Mouse (Mus musculus): Measurements from ENCODE around the gene Cd22.
A peak's percentile ranks its signal among the peaks of the same experiment; 100 is the strongest.
"Not testable (repeated sequence)": the region's sequence is repeated elsewhere in the genome, so short reads cannot be mapped to it uniquely, and the experiment has no call there.

Cd22 gene

GRCm38 (mm10) chr7:30861464-30861863 is 18.7 kb downstream of the Cd22 start, which contains the start of gene Ffar1:
Gene Ffar1, minus strand, starts transcription at chr7:30861564.
- no peak for DNase-seq (ENCODE audit: low spot score)

GRCm38 (mm10) chr7:30859635-30860402 is 20.3 kb downstream of the Cd22 start:
- peak; percentile 86 for DNase-seq (ENCODE audit: low spot score)

- peak; percentile 84 for DNase-seq (ENCODE audit: low spot score)
Measured at GRCm38 (mm10) chr7:30859290-30859634, 20.9 kb downstream of the Cd22 start.

- no peak for DNase-seq (ENCODE audit: low spot score)
Measured at GRCm38 (mm10) chr7:30857746-30858145, 22.4 kb downstream of the Cd22 start.

GRCm38 (mm10) chr7:30856078-30856477 is 24.1 kb downstream of the Cd22 start, which contains the start of gene Ffar3:
Gene Ffar3, minus strand, starts transcription at chr7:30856178.
- no peak for DNase-seq (ENCODE audit: low spot score)

- no peak for DNase-seq (ENCODE audit: low spot score)
Measured at GRCm38 (mm10) chr7:30851421-30851820, 28.7 kb downstream of the Cd22 start.

- DNase-seq (ENCODE audit: low spot score) = no peak
Measured at GRCm38 (mm10) chr7:30847934-30848333, 32.2 kb downstream of the Cd22 start.

- DNase-seq (ENCODE audit: low spot score) = no peak
Measured at GRCm38 (mm10) chr7:30847386-30847785, 32.8 kb downstream of the Cd22 start.

- DNase-seq (ENCODE audit: low spot score) = no peak
Measured at GRCm38 (mm10) chr7:30846505-30847053, 33.6 kb downstream of the Cd22 start.

- DNase-seq (ENCODE audit: low spot score) = no peak
Measured at GRCm38 (mm10) chr7:30844676-30845297, 35.4 kb downstream of the Cd22 start.

- no peak for DNase-seq (ENCODE audit: low spot score)
Measured at GRCm38 (mm10) chr7:30842092-30842491, 38.0 kb downstream of the Cd22 start.

- DNase-seq (ENCODE audit: low spot score) = no peak
Measured at GRCm38 (mm10) chr7:30841379-30841778, 38.8 kb downstream of the Cd22 start.

GRCm38 (mm10) chr7:30840306-30840705 is 39.8 kb downstream of the Cd22 start:
- DNase-seq (ENCODE audit: low spot score) = no peak

- DNase-seq (ENCODE audit: low spot score) = no peak
Measured at GRCm38 (mm10) chr7:30837277-30837676, 42.9 kb downstream of the Cd22 start.

GRCm38 (mm10) chr7:30832684-30833083 is 47.5 kb downstream of the Cd22 start:
- not testable (repeated sequence) for DNase-seq (ENCODE audit: low spot score)

GRCm38 (mm10) chr7:30832261-30832660 is 47.9 kb downstream of the Cd22 start:
- DNase-seq (ENCODE audit: low spot score) = no peak

- no peak for DNase-seq (ENCODE audit: low spot score)
Measured at GRCm38 (mm10) chr7:30829428-30829827, 50.7 kb downstream of the Cd22 start.

GRCm38 (mm10) chr7:30828871-30829270 is 51.3 kb downstream of the Cd22 start:
- DNase-seq (ENCODE audit: low spot score) = not testable (repeated sequence)

- DNase-seq (ENCODE audit: low spot score) = no peak
Measured at GRCm38 (mm10) chr7:30826660-30827059, 53.5 kb downstream of the Cd22 start.

- no peak for DNase-seq (ENCODE audit: low spot score)
Measured at GRCm38 (mm10) chr7:30824306-30824705, 55.8 kb downstream of the Cd22 start.

- DNase-seq (ENCODE audit: low spot score) = no peak
Measured at GRCm38 (mm10) chr7:30823675-30824074, 56.5 kb downstream of the Cd22 start, which contains the start of gene Ffar2. Gene Ffar2, minus strand, starts transcription at chr7:30823775.

- no peak for DNase-seq (ENCODE audit: low spot score)
Measured at GRCm38 (mm10) chr7:30821532-30821931, 58.6 kb downstream of the Cd22 start.

- no peak for DNase-seq (ENCODE audit: low spot score)
Measured at GRCm38 (mm10) chr7:30820854-30821445, 59.2 kb downstream of the Cd22 start.

All from embryo, embryonic 10 days (tissue).